Mouse (Mus musculus) embryonic stem cell, embryonic (primary cell): Measurements from ENCODE around the gene Wipi1.

Source experiments
- CTCF ChIA-PET, 4 experiments: fragments of 300-600 bp in 2 of 4; fragments of 350-600 bp in 2 of 4; sonication (Branson Sonifier 250); formaldehyde crosslinking; loops; one replicate each; lab custom pipeline; 2022; ENCODE audit warnings: inconsistent platforms in 2 of 4; lab: Charles Lee
- POLR2A ChIA-PET, 4 experiments: fragments of 300-600 bp in 2 of 4; fragments of 350-600 bp in 2 of 4; sonication (Branson Sonifier 250); formaldehyde crosslinking; loops; one replicate each; lab custom pipeline; 2022; ENCODE audit warnings: antibody characterized with exemption in 4 of 4, inconsistent platforms in 1 of 4; lab: Charles Lee

The Wipi1 gene

DNA sequence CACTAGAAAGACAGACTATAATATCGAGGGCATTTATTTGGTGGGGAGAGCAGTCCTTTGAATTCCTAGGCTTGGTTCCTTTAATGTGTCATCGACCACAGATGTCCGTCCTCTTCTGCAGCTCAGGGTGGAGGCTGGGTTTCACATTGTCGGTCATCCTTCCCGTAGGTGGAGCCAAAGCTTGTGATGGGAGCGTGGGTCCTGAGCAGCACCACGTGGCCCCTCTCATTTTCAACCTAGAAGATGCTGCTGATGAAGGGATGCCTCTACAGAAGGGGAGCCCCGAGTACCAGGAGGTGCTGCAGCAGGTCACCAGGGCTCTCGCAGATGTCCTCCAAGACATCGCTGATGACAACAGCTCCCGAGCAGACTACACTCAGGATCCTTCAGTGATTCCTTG lies 39.7 kb downstream of the Wipi1 start:
- ChIA-PET POLR2A (interaction anchor here in 1 of 4 experiments (1.5 kb wide), 1 partner anchor 328 kb away, joined by 3 read pairs; no protein-coding TSS in a partner anchor), CTCF (no interaction called here)

DNA sequence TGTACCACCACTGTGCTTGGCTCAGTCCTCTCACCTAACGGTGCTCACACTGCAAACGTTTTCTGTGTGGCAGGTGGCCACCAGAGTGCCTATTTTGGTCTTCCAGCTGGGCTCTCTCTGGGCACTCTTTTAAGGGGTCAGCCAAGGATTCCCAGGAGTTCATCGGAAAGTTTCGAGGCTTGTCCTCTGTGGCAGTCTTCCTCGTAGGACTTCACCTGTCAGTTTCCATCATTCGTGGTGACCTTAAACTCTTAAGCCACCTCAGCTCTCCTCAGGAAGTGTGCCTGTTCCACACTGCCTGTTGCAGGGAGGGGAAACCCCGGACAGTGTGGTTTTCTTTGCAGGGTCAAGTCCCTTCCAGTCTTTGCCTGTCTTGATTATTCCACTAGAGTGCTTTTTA lies 42.0 kb downstream of the Wipi1 start:
- POLR2A ChIA-PET, result interaction anchor here in 1 of 4 experiments (0.6 kb wide), 1 partner anchor 1499 kb away, joined by 4 read pairs; no protein-coding TSS in a partner anchor
- CTCF ChIA-PET, result no interaction called here

DNA sequence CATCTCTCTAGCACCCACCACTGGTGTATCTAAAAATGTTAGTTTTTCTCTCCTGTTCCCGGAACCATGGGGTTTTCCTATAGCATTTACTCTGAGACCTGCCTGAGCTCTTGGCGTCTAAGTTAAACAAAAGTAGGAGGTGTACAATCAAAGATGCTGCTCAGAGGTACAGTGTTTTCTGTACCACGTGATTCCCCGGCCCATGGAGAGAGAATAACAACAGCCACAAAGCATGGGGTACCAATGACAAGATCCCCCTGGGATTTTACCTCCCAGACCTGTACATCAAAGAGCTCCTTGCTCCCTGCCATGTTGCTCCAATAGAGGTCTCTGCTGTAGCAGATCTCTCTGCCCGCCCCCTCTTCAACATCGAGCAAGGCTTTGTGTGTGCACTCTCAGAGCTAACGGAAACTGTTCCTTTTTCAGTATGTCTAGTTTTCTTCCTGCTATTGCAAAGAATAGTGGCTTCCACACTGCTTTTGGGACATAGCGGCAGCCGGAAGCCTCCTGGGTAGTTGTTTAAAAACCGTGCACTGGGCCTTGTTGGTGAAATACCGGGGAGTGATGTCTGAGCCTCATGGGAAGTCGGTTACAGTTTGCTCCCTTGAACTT lies 42.7 kb downstream of the Wipi1 start:
- POLR2A ChIA-PET, result interaction anchor here in 1 of 4 experiments (0.6 kb wide), 1 partner anchor 1499 kb away, joined by 4 read pairs; no protein-coding TSS in a partner anchor
- CTCF ChIA-PET, result interaction anchor here in 2 of 4 experiments (0.6 to 1.0 kb wide), 2 partner anchors 14 to 16 kb away, joined by 3 to 8 read pairs; no protein-coding TSS in a partner anchor

DNA sequence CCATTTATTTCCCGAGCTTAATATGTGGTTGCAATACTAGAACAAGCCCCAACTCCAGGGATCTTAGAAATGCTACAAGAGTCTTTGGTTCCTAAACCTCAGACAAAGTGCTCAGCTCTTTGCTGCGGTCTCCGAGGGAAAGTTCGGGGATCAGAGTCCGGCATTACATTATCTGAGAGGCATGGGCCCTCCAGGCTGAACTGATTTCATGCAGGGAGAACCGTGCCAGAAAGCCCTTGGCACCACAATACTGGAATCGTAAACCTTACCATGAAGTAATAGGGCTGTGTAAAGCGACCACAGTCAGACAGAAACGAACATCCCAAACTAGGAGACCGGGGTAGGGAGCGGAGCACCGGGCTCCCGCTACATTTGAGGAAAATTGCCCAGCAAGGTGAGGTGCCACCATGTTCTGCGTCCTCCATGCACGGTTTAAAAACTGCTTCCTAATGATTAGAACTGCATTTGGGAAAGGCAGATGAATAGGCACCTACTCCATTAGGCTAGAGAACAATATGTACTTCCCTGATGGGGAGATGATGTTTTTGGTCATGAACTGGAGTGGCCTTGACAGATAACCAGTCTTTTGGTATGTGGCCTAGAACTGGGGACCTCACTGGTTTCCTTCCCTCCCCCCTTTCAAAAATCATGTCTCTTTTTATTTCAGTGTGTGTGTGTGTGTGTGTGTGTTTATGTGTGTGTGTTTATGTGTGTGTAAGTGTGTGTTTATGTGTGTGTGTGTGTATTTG lies 47.1 kb downstream of the Wipi1 start:
- POLR2A ChIA-PET, result interaction anchor here in 1 of 4 experiments (0.9 kb wide), 1 partner anchor 17 kb away, joined by 3 read pairs; no protein-coding TSS in a partner anchor
- CTCF ChIA-PET, result no interaction called here

DNA sequence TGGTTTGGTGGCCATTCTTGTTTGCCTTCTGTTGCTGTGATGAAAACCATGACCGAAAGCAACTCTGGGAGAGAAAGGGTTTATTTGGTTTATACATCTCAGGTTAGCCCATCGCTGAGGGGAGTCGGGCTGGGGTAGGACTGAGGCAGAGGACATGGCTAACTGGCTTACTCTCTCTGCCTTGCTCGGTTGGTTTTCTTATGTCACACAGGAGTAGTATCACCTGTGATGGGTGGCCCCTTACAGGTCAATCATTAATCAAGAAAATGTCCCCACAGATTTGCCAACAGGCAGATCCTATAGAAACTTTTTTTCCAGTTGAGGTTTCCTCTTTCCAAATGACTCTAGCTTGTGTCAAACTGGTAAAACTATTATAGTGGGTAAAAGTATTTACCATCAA lies 48.1 kb downstream of the Wipi1 start:
- POLR2A ChIA-PET, result interaction anchor here in 1 of 4 experiments (0.9 kb wide), 1 partner anchor 18 kb away, joined by 3 read pairs; no protein-coding TSS in a partner anchor
- CTCF ChIA-PET, result interaction anchor here in 1 of 4 experiments (0.7 kb wide), 1 partner anchor 319 kb away, joined by 3 read pairs; no protein-coding TSS in a partner anchor

DNA sequence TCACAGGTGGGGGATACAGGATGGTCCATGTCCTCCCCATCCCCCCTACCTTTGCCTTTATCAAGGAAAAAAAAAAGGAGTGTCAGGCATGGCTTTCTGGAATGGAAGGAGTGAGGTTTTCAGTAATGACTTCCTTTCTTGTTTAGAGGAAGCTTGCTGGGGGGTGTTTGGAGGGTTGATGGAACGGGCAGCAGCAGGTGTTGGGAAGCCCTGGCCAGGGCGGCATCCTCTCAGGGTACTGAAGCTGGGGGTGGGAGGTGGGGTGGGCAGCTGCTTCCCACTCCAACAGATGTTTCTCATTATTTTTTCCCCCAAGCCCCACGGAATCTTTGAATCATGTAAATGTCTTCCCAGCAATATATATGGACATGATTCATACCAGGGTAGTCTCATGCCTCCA lies 50.3 kb downstream of the Wipi1 start:
- ChIA-PET POLR2A (interaction anchor here in 1 of 4 experiments (0.7 kb wide), 1 partner anchor 373 kb away, joined by 3 read pairs; no protein-coding TSS in a partner anchor), CTCF (interaction anchor here in 2 of 4 experiments (0.6 to 1.3 kb wide), 4 partner anchors 16 to 209 kb away, joined by 3 to 4 read pairs (median 4); no protein-coding TSS in a partner anchor)

DNA sequence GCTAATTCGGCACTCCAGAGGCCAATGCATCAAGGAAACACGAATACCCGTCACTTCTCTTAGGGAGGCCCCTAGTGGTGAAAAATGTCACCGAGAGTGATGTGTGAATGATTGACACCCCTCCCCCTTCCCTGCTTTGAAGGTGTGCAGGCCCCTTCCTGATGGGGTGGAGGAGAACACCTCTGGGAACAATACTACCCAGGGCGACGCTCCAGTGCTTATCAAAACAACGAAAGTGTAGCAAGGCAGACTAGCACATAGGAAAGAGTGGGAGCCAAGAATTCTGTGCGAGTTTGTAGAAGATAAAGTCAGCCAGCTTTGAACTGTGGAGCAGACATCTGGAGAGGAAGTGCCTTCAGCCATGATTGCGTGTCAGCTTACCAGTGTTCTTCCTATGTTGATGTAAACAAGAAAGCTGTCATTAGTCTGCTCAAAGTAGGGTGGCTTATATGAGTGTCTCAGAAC lies 50.9 kb downstream of the Wipi1 start:
- POLR2A ChIA-PET, result interaction anchor here in 2 of 4 experiments (0.5 to 0.7 kb wide), 2 partner anchors 372 to 1425 kb away, joined by 3 to 10 read pairs; no protein-coding TSS in a partner anchor
- CTCF ChIA-PET, result interaction anchor here in 3 of 4 experiments (0.6 to 1.3 kb wide), 5 partner anchors 15 to 209 kb away, joined by 3 to 4 read pairs (median 3); no protein-coding TSS in a partner anchor

DNA sequence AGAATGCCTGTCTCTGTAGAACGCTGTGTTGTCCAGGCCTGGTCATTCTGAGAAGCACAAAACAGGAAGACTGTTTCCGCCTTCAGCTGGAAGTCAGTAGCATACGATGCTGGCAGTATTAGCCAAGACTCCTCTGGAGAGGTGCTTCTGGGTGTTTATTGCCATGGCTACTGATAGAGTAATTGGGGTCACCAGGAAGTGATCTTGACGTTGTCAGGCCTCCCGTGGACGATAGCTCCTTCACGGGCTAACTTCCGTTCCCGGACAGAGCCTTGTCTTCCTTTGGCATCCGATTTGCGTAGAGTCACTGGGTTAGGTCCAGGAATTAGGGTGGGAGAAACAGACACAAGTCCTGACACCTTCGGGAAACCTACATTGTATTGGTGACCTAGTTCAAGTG lies 52.5 kb downstream of the Wipi1 start:
- CTCF ChIA-PET, result interaction anchor here in 2 of 4 experiments (0.6 to 1.0 kb wide), 3 partner anchors 109 to 351 kb away, joined by 3 to 5 read pairs (median 4); no protein-coding TSS in a partner anchor
- POLR2A ChIA-PET, result interaction anchor here in 1 of 4 experiments (0.5 kb wide), 1 partner anchor 108 kb away, joined by 3 read pairs; no protein-coding TSS in a partner anchor

DNA sequence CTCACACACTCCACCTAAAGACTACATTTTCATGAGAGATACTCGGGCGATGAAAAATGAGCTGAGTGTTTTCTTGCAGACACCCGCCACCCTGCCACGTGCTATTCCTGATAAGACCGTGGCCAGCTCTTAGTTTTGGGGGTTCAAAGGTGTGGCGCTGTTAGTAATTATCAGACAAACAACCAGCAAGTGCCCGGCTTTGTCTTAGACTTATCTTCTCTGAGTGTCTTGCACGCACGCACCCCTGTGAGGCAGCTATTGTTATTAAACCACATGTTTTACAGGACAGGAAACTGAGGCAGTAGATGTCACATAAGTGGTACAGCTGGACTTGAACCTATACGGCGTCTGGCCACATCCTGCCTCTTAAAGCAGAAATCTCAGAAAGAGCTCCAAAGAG lies 54.3 kb downstream of the Wipi1 start:
- CTCF ChIA-PET, result interaction anchor here in 1 of 4 experiments (0.6 kb wide), 1 partner anchor 10 kb away, joined by 7 read pairs; no protein-coding TSS in a partner anchor
- POLR2A ChIA-PET, result interaction anchor here in 2 of 4 experiments (0.7 to 1.3 kb wide), 3 partner anchors 12 to 19 kb away, joined by 3 to 4 read pairs (median 3); no protein-coding TSS in a partner anchor

DNA sequence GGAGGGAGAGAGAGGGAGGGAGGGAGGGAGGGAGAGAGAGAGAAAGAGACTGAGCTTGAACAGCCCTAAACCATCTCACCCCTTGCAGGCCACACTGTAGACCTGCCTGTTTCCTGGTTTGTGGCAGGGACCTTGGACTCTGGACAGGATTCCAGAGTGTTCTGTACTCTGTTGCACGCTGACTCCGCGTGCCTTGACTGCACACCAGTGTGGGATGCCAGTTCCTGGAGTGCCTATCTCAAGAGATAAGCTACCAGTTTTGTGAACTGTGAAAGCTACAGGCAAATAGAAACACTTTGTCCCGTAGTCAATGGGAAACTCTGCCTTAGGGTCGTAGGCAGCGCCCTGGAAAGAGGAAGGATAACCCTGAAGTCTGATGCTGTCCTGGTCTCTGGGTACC lies 55.6 kb downstream of the Wipi1 start:
- ChIA-PET POLR2A (no interaction called here), CTCF (no interaction called here)

DNA sequence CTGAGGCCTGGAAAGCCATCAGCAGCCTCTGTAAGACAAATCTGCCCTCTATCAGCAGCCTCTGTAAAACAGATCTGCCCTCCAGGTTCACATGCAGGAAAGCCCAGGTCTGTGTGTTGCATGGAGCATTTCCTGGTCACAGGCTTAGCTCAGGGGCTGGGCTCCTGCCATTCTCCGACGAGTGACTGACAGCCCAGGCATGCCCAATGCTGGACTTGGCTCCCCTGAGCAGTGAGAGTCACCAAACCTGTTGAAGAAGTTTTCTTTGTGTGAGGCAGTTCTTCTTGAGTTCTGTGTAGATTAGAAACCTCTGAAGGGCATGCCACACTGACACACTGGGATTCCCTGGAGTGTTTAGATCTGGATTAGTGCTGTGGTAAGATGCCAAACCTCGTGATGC lies 57.3 kb downstream of the Wipi1 start:
- POLR2A ChIA-PET, result interaction anchor here in 1 of 4 experiments (0.7 kb wide), 1 partner anchor 43 kb away, joined by 3 read pairs; no protein-coding TSS in a partner anchor
- CTCF ChIA-PET, result no interaction called here

DNA sequence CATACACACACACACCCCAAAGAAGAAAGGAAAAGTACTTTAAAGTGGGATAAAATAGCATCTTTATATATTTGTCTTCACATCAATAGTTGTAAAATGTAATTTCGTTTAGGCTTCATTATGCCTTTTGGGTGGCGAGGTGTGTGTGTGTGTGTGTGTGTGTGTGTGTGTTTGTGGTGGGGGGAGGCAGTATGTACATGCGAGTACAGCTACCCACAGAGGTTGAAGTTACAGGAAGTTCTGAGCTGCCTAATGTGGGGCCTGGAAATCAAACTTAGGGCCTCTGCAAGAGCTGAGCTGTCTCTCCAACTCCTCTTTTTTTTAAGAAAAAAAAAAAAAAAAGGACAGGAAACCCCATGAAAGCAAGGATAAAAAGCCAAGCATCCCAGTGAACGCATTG lies 57.8 kb downstream of the Wipi1 start:
- ChIA-PET POLR2A (interaction anchor here in 2 of 4 experiments (0.6 to 0.7 kb wide), 2 partner anchors 44 to 224 kb away, joined by 3 read pairs; no protein-coding TSS in a partner anchor), CTCF (interaction anchor here in 1 of 4 experiments (0.7 kb wide), 1 partner anchor 273 kb away, joined by 3 read pairs; no protein-coding TSS in a partner anchor)

DNA sequence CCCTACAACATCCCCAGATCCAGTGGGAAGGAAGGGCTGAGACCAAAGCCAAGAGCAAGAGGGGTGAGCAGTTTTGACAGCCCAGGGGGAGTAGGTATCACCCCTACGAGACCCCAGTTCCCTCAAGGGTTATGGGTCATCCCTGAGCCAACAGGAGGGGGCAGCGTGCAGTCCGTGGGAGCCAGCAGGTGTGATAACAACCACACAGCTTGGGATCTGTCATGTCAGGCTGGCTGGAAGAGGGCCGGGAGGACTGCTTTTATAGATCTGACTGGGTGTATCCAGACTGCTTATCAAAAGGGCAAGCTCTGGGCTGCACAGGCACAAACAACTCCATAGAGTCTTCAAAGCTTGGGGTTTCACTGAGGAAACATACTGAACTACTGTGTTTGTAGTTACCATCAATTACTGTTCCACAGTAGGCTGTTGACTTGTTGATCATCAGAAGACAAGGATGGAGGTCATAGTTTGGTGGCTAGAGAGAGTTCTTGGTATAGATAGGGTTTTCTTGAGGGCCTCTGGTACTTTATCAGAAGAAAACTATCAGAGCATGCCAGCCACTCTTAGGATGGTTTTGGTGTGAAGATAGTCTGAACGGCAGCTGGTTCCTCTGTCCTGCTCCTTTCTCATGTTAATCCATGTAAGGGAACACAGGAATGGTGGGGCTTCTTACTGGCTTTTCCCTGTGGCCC lies 62.0 kb downstream of the Wipi1 start:
- POLR2A ChIA-PET, result interaction anchor here in 1 of 4 experiments (0.5 kb wide), 1 partner anchor 41 kb away, joined by 3 read pairs; no protein-coding TSS in a partner anchor
- CTCF ChIA-PET, result no interaction called here

DNA sequence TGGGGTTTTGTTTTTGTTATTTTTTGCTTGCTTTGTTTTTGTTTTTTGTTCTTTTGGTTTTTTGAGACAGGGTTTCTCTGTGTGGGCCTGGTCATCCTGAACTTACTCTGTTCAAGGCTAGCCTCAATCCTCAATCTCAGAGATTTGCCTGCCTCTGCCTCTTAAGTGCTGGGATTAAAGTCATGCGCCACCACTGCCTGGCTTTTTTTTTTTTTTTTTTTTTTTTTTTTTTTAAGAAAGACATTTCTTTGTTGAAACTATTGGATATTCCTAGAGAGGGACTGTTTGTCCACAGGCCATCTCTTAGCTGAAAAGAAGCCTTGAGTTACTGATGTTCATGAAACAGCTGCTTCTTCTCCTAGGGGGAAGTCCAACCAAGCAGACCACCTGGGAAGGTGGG lies 64.1 kb downstream of the Wipi1 start:
- CTCF ChIA-PET, result interaction anchor here in 2 of 4 experiments (0.6 to 0.7 kb wide), 4 partner anchors 34 to 1814 kb away, joined by 5 to 16 read pairs (median 12); no protein-coding TSS in a partner anchor
- POLR2A ChIA-PET, result interaction anchor here in 1 of 4 experiments (0.6 kb wide), 1 partner anchor 127 kb away, joined by 3 read pairs; no protein-coding TSS in a partner anchor

DNA sequence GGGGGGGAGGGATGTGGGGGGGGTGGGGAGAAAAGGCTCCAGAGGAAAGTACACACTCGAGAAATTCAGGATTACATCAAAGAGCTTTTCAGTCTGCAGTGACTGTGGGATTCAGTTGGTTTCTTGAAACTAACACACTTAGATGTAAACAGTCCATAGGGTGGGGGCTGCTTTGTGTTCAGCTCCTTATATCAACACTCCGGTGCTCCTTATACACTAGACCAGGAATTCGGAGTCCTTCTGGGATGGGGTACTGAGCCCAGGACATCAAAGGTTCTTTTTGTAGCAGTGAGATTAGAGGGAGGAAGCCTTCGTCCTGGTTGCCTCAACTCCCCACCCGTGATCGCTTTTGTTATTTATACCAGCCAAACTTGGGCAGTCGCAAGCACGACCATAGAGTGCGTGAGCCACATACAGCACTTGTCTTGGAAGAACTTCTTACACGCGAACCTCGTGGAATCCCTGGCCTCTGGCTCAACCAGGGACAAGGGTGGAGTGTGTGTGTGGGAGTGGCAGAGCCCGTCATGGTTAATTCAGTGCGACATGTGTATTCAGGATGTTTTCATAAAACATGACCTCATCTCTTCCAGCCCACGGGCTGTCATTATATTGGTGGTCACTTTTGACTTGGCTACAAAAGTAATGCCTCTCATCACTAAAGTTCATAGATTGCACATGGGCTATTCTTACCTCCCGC lies 65.3 kb downstream of the Wipi1 start:
- CTCF ChIA-PET, result interaction anchor here in 2 of 4 experiments (0.7 to 1.4 kb wide), 2 partner anchors 14 to 617 kb away, joined by 3 to 4 read pairs; no protein-coding TSS in a partner anchor
- POLR2A ChIA-PET, result interaction anchor here in 3 of 4 experiments (0.6 to 1.3 kb wide), 5 partner anchors 11 to 654 kb away, joined by 3 to 4 read pairs (median 3); no protein-coding TSS in a partner anchor

DNA sequence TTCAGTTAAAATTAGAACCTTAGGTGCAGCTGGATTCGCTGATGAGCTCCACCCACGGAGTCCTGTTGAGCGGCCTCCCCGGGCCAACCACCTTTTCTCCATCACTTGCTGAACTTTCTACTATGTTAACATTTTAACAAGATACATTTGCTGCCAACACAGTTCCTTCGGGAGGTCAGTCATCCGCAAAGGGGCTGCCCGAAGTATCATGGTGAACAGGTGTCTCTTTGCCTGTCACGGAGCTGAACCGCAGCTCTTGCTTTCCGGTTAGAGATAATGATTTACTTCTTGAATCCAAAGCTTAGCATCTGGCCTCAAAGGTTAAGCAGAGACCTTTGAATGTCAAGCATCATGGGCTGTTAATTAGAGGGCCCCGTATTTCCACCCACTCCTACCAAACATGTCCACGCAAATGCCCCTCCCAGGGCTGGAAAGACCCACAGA lies 66.0 kb downstream of the Wipi1 start:
- CTCF ChIA-PET, result interaction anchor here in 2 of 4 experiments (0.9 to 1.4 kb wide), 2 partner anchors 15 to 75 kb away, joined by 3 read pairs; no protein-coding TSS in a partner anchor
- POLR2A ChIA-PET, result interaction anchor here in 3 of 4 experiments (0.6 to 1.3 kb wide), 6 partner anchors 12 to 395 kb away, joined by 3 to 4 read pairs (median 3); no protein-coding TSS in a partner anchor
